Mouse (Mus musculus): Measurements from ENCODE around the gene Pls3.
"Not testable (repeated sequence)": the region's sequence is repeated elsewhere in the genome, so short reads cannot be mapped to it uniquely, and the experiment has no call there.

Gene Pls3

DNA sequence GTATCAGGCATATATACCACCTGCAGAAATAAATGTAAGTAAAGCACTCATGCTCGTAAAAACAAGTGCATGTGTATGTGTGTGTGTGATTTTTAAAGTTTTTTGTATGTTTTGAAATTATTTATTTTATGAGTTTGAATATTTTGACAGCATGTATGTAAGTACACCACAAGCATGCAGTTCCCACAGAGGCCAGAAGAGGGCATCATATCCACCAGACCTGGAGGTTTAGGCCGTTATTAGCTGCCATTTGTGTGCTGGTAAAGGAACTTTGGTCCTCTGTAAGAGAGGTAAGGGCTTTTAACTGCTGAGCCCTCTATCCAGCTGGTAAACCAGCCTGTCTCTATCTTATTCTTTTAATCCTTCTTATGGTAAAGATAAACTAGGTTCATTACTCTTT is 97.5 kb downstream of the Pls3 start:
- DNase-seq (ENCODE audit: low spot score in 2 of 2) = peak in 1 of 2 experiments; percentile 22

DNA sequence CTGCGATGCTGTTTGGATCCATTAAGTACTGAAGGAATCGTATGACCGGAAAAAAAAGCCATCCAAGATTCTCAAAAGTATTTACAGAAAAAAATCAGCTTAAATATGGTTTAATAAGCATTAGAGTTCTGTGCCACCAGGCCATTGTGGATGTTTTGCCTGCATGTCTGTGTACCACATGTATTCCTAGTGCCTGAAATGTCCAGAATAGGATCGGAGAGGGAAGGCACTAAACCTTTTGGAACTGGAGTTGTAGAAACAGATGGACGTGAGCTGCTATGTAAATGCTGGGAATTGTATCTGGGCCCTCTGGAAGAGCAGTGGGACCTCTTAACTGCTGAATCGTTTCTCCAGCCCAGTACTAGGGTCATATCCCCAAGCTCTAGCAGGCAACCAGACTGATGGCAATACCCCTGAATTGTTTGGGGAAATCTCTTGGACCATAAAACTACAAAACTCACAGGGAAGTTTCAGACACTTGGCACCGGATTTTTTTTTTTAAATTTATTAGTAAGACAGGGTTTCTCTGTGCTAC is 110.1 kb downstream of the Pls3 start:
- no peak for DNase-seq (ENCODE audit: low spot score in 2 of 2)

DNA sequence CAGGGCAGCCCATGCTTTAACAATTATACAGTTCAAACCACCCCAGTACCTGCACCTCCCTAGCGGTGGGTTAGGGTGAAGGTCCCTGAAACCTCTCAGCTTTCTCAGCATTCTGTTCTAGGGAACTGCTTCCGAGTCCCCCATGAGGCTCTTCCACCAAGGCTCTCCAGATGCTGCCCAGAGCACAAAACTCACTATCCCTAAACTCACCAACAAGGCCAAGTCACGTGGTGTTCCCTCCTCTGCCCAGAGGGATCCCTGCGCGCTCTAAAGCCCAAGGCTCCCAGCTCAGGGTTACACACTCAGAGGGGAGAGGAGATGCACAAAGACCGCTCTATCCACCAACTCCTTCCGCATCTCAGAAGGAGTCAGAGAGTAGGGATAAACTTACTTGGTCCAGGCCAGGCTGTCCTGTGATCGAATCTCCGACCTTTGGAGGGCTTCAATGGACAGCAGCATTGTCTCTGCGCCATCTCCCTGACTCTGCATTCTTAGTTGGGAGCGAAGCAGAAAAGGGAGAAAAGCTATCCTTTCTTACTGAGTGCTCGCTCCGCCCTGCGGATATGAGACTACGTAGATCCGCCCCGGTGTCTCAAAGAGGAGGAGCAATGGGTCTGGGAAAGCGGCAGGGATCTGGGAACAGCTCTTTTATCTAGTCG is 110.7 kb downstream of the Pls3 start:
- peak; percentile 73 for DNase-seq (ENCODE audit: low spot score in 2 of 2)

DNA sequence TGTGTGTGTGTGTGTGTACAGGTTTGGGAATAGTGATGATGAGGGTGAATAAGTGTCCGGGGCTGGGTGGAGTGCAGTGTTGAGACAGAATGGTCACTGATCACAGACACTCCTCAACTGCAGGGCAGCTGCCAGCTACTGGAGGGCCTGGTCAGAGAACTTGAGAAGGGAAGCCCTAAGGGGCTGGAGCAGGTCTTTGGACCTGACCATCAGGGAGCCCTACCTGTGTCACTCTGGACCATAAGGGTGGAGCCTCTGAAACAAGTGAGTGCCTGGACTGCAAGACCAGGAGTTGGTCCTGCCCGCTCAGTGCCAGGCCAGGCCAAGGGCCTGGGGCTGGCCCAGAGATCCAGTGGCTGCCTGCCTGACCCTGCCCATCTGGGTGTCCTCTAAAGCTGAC is 115.5 kb downstream of the Pls3 start:
- DNase-seq (ENCODE audit: low spot score in 2 of 2) = not testable (repeated sequence)

DNA sequence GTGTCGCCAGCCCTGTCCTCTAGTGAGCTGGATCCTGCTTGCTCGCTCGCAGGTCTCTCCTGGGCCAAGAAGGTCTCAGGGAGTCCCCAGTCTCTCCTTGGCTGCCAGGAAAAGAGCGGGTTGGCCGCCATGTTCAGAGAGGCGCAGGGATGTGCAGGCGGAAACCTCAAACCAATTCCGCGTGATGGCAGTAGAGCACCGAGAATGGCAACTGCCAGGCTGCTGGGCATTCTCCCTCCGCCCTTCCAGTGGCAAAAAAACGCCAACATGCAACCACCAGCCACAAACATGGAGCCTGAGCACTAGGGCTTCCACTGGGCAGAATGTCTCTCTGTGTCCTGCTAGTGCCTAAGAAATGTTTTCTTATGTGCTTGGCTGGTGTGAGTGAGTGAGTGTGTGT is 115.9 kb downstream of the Pls3 start:
- DNase-seq (ENCODE audit: low spot score in 2 of 2) = peak in 1 of 2 experiments; percentile 84

DNA sequence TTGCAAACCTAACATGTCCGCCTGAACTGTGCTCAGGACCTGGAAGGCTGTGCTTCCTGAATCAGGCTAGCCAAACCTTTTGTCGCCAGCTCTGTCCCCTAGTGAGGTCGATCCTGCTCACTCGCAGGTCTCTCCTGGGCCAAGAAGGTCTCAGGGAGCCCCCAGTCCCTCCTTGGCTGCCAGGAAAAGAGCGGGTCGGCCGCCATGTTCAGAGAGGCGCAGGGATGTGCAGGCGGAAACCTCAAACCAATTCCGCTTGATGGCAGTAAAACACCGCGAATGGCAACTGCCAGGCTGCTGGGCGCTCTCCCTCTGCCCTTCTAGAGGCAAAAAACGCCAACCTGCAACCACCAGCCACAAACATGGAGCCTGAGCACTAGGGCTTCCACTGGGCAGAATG is 117.0 kb downstream of the Pls3 start:
- peak in 1 of 2 experiments; percentile 84 for DNase-seq (ENCODE audit: low spot score in 2 of 2)

DNA sequence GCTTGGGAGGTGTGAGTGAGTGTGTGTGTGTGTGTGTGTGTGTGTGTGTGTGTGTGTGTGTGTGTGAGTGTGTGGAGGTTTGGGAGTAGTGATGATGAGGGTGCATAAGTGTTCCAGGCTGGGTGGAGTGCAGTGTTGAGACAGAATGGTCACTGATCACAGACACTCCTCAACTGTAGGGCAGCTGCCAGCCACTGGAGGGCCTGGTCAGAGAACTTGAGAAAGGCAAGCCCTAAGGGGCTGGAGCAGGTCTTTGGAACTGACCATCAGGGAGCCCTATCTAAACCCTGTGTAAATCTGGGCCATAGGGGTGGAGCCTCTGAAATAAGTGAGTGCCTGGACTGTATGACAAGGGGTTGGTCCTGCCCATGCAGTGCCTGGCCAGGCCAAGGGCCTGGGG is 120.5 kb downstream of the Pls3 start:
- DNase-seq (ENCODE audit: low spot score in 2 of 2) = peak in 1 of 2 experiments; percentile 48

DNA sequence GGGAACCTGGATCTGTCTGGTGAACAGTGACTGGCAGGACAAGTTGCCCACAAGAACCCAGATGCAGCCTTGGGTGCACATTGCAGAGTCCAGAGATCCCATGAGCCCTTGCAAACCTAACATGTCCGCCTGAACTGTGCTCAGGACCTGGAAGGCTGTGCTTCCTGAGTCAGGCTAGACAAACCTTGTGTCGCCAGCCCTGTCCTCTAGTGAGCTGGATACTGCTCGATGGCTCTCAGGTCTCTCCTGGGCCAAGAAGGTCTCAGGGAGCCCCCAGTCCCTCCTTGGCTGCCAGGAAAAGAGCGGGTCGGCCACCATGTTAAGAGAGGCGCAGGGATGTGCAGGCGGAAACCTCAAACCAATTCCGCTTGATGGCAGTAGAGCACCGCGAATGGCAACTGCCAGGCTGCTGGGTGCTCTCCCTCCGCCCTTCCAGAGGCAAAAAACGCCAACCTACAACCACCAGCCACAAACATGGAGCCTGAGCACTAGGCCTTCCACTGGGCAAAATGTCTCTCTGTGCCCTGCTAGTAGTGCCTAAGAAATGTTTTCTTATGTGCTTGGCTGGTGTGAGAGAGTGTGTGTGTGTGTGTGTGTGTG is 124.8 kb downstream of the Pls3 start:
- DNase-seq (ENCODE audit: low spot score in 2 of 2) = peak in 1 of 2 experiments; percentile 63

DNA sequence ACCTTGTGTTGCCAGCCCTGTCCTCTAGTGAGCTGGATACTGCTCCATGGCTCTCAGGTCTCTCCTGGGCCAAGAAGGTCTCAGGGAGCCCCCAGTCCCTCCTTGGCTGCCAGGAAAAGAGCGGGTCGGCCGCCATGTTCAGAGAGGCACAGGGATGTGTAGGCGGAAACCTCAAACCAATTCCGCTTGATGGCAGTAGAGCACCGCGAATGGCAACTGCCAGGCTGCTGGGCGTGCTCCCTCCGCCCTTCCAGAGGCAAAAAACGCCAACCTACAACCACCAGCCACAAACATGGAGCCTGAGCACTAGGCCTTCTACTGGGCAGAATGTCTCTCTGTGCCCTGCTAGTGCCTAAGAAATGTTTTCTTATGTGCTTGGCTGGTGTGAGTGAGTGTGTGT is 125.7 kb downstream of the Pls3 start:
- peak in 1 of 2 experiments; percentile 80 for DNase-seq (ENCODE audit: low spot score in 2 of 2)

DNA sequence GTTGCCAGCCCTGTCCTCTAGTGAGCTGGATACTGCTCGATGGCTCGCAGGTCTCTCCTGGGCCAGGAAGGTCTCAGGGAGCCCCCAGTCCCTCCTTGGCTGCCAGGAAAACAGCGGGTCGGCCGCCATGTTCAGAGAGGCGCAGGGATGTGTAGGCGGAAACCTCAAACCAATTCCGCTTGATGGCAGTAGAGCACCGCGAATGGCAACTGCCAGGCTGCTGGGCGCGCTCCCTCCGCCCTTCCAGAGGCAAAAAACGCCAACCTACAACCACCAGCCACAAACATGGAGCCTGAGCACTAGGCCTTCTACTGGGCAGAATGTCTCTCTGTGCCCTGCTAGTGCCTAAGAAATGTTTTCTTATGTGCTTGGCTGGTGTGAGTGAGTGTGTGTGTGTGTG is 130.5 kb downstream of the Pls3 start:
- DNase-seq (ENCODE audit: low spot score in 2 of 2) = peak in 1 of 2 experiments; percentile 88

DNA sequence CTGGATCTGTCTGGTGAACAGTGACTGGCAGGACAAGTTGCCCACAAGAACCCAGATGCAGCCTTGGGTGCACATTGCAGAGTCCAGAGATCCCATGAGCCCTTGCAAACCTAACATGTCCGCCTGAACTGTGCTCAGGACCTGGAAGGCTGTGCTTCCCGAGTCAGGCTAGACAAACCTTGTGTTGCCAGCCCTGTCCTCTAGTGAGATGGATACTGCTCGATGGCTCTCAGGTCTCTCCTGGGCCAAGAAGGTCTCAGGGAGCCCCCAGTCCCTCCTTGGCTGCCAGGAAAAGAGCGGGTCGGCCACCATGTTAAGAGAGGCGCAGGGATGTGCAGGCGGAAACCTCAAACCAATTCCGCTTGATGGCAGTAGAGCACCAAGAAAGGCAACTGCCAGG is 135.5 kb downstream of the Pls3 start:
- not testable (repeated sequence) for DNase-seq (ENCODE audit: low spot score in 2 of 2)
